Mouse (Mus musculus): ENCODE results near the gene Pde4dip.

Gene Pde4dip

DNA sequence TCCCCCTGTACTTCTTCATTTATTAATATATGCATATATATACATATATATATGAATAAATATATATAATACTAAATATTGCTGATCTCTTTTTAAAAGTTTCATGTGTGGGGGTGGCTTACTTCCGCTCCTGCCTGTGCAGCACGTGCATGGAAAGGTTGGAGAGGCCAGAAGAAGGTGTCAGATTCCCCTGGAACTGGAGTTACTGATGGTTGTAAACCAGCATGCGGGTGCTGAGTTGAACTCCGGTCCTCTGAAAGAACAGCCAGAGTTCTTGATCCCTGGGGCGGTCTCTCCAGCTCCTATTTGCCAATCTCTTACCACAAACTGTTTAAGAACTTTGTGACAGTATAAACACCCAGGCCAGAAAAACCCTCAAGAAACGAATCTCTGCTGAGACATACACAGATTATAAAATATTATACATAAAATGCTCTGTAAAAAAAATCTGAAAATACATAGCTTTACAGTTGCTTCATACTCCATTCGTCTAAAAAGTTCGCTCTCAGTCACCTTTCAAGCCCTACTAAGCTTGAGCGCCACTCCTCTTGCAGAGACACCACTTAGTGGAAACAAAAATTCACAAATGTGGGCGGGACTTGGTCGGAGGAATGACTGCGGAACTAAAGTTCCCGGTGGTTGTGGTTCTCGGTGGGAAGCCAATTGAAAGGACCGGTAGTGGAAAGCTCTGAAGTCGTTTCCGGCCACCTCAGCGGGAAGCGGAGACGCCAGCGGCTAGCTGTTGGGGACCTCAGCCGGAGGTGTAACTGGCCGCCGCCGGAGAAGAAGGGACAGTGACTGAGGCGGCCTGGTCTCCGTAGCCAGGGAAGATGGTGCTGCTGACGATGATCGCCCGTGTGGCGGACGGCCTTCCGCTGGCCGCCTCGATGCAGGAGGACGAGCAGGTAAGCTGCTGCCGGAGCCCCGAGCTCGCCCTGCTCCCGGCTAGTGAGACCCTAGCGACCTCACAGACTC is 12.3 kb upstream of the Pde4dip start, which contains the start of gene Sec22b:
TSS of gene Sec22b (plus strand) at position 675 of the 975 bp plus-strand sequence.
- peak; percentile 94 for DNase-seq

DNA sequence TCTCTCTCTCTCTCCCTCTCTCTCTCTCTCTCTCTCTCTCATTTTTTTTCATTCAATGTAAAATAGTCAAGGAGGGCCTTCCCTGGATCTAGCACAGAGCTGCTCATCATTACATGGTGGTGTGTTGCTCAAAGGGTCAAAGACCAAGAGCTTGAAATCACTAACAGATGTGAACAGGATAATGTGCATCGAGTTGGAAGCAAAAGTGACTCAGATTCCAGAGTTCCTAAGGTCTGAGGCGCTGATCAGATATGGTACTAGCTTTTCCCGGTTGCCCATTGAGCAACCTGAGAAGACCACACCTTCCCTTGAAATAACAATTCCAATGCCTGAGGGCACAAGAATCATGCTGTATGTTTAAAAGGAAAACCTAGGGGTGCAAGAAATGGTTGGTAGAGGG is 9.9 kb upstream of the Pde4dip start:
- no peak for DNase-seq

DNA sequence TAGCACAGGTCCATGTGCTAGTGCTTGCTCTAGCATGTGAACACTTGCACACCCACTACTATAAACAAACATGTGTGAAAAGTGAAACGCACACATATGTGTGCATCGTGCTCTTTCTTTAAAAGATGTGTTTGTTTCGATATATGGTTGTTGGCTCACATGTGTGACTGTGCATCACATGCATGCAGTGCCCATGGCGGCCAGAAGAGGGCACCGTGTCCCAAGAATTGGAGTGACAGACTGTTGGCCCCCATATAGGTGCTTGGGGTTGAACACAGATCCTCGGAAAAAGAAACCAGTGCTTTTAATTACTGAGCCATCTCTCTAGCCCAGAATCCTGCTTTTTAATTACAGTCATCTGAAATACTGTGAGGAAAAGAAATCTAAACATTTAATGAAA is 6.2 kb upstream of the Pde4dip start:
- no peak for DNase-seq

DNA sequence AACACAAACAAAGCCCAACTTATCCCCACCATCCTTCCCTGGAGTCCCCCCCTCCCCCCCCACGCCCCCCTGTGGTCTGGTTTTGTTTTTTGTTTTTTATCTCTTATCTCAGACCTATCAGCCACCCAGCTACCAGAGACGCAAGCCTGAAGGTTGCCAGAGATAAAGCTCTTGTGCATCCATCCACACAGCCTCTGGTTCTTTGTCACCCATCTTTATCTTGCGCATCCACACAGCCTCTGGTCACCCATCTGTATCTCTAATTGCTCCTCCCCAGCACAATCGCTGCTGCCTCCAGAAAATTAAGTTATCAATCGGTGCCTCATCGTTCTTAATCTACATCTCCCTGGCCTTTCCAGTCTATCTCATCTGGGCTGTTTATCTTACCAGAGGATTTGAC is 1.7 kb upstream of the Pde4dip start:
- DNase-seq: no peak

DNA sequence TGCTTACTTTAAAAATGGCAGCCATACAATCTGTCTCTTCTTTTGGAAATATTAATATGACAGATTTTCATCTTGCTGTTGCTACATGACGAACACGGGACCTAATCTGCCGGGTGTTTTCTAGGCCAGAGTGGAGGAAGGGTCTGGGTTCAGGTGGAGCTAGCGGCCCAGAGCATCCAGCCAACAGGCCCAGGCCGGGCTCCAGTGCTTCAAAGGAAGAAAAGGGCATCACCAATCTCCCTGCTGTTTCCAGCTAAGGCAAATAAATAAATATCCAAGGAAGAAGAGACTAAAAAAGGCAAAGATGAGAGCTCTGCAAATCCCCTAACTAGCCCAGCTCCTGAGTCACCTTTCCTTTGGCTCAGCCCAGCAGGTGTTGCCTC is 731 bp downstream of the Pde4dip start:
- no peak for DNase-seq

DNA sequence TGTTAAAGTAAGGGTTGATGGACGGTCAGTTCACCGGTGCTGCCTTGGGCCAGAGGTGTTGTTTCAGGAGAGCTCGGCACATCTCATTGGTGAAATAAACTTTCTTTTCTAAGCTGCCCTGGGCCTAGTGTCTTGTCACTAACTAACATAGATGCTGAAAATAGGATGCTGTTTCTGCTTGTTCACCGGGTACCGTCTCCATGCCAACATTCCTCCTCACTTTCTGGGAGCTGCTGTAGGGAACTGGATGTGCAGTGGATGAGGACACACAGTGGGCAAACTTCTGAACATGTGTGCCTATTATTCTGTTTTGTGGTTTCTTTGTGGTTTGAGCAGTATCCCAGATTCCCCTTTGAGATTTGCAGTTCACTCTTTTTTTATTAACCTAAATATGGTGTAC is 6.9 kb downstream of the Pde4dip start:
- no peak for DNase-seq

GRCm38 (mm10) chr3:97879222-97879621 is 9.3 kb downstream of the Pde4dip start:
- DNase-seq: peak; percentile 84

DNA sequence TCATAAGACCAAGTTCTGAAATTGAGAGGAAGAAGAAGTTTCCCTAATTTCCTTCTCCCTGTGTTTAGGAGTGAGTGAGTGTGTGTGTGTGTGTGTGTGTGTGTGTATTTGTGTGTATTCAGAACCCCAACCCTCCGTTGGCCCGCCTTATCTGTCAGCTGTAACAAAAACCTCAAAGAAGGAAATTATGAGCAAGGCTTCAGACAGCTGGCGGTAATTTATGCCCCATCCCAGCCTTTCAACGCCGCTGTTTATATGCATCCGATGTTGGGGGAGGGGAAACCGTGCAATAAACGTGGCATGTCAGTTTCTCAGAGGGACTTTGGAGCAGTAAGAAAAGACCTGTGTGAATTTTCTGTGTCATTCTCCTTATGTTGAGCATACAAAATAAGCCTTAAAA is 12.2 kb downstream of the Pde4dip start:
- DNase-seq: peak; percentile 45

GRCm38 (mm10) chr3:97874777-97875176 is 13.7 kb downstream of the Pde4dip start:
- DNase-seq: peak; percentile 21

DNA sequence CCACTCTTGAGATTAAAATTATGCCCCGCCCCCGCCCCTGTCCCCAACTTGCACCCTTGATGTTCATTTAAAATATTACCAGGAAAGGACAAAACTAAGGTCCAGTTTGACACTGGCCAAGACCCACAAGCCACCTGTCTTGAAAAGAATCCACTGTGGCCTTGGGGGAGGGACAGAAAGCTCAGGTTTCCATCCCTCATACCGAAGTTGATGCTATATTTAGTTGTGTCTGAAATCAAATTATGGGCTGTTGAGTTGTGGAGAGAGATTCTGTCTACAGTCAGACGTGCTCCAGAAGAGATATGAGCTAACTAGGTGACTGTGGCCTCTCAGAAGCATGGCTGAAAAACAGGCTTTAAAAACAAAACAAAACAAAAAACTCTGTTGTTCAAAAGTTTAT is 18.8 kb downstream of the Pde4dip start:
- DNase-seq: no peak

DNA sequence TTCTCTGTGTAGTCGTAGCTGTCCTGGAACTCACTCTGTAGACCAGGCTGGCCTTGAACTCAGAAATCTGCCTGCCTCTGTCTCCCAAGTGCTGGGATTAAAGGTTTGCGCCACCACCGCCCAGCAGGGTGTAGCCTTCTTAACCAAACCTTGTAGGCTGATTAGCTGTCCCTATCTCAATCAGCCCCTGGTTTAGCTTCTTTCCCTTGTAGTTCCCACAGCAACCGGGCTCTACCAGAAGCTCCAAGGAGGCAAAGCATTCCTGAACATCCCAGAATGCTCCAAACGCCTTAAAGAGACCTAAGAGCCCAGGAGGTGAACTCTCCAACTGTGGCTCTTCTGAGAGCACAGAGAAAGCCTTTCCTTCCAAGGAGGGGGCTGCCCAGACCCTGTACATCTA is 19.8 kb downstream of the Pde4dip start:
- DNase-seq: no peak

- peak; percentile 74 for DNase-seq
These were observed 20.4 kb downstream of the Pde4dip start for GRCm38 (mm10) chr3:97868024-97868689.

DNA sequence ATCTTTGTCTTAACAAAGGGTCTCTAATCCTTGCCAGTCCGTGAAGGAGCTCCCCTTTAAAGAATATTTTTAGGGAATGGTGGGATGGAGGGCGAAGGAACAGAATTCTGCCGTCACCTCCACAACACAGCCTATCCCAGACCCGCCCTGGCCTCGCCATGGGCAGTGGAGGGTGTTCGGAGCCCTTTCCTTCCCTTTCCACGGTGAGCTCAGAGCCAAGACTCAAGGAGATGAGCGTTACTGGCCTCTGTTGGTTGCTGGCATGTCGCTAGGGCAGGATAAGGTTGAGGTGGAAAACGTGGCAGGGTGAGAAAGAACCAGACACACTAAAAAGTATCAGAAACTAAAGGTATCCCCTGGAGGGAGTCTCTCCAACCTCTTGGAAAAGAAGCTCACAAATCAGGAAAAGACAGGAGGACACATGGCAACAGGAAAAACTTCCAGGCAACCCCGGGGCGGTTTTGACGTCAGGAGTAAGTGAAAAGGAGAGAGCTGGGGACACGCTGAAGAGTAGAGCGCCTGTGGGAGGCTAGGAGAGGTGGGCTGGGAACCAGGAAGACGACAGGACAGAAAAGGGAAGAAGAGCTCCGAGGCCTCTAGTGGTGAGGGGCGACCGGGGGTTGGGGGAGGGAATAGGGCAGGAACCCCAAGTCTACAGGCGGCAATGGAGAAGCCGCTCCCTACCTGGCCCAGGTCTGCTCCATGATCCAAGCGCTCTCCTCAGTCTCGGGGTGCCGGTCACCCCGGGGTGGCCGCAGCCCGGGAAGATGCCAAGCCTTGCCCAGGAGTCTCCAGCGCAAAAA is 21.1 kb downstream of the Pde4dip start:
- DNase-seq: peak; percentile 28

DNA sequence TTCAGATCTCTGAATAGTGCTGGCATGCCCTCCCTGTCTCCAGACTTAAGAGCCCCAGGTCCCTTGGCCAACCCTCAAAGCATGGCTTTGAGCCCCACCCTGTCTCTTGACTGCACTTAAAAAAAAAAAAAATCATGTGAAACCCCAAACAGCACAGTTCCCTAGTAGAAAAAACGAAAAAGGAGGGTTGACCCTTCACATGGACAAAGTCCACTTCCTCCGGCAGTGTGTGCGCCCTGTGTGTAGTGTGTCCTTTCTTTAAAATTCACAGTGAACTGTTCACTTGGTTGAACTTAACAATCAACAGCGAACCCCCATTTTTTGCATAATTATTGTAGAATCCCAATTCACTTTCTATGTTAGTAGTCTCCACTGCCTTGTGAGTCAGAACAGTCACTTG is 21.8 kb downstream of the Pde4dip start:
- DNase-seq: no peak

DNA sequence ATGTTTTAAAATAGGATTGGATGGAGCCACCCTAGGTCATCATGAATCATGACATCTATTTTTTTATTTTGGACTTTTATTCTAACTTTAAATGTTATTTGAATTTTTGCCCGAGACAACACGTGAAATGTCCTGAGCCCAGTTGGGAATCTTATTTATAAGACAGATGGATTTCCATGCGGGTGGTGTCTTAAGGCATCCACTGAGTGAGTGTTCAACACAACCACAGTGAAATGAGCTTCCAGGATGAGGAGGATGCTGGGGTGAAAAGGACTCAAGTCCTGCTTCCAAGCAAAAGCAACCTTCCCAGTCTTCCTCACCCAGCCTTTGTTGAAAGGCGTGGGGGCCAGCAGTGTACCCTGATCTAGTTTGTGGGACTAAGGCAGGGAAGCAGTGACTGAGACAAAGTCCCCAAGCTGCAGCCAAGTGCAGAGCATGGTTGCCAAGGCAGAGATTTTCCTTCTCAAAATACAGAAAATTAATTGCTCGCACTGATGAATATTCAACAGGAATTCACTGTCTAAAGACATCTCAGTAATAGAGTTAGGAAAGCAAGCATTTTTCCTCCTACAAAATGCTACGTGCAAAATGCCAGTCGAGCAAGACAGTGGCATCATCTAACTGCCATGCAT is 27.6 kb downstream of the Pde4dip start:
- DNase-seq: no peak

GRCm38 (mm10) chr3:97859400-97859799 is 29.1 kb downstream of the Pde4dip start:
- no peak for DNase-seq

GRCm38 (mm10) chr3:97854575-97855384 is 33.7 kb downstream of the Pde4dip start:
- DNase-seq: no peak

GRCm38 (mm10) chr3:97851803-97852202 is 36.7 kb downstream of the Pde4dip start:
- no peak for DNase-seq

- DNase-seq: no peak
These were observed 40.9 kb downstream of the Pde4dip start for GRCm38 (mm10) chr3:97847626-97848025.

DNA sequence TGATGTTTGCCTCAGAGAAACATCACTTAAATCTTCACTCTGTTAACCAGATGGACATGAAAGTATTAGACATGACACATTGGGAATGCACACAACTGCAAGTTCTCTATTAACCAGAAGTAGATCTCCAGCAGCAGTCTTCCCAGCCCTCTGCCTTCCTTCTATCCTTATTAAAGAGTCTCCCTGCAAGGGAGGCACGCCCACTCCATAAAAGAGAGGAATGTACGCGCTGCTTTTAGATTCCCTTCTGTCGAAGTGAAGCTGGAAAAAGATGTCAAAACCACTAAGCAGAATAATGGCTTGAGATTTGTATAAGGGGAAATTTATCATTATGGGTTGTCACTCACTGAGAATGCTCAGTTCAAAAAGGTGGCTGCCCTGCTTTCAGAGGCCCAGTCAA is 42.1 kb downstream of the Pde4dip start:
- no peak for DNase-seq

GRCm38 (mm10) chr3:97844821-97845201 is 43.7 kb downstream of the Pde4dip start:
- no peak for DNase-seq

Data from embryo, embryonic 11 days (tissue).